Mouse (Mus musculus): ENCODE data around the gene Osmr.

- TF ChIP-seq CTCF (IDR thresholded peaks at IDR 0.05; ENCODE audit: insufficient read depth, low read length) (no peak), POLR2A (IDR thresholded peaks at IDR 0.05; ENCODE audit: borderline replicate concordance, extremely low read depth, low read depth, low read length) (no peak)
Measured at GRCm38 (mm10) chr15:6905726-6906125, 31.0 kb upstream of the Osmr start.

Data from lung, adult 2 months (tissue).